14 mouse cellular contexts compared by ENCODE assay signal in genomic region chr6:89549157-89549556, GRCm38 (mm10).
"Had no signal": no experiment of that assay in that cellular context is flagged by ENCODE, and none has a peak within 500 bp of the region (broad histone marks: within the 10 kb centered on the region; RNA-seq: fewer than 3 reads in every experiment).

No protein-coding gene starts in this region.

- H3K36me3 ChIP-seq: kidney, embryonic 15.5 days; limb, embryonic 10.5 days; liver, embryonic 12.5 days; lung, embryonic 15.5 days; neural tube, embryonic 13.5 days had no signal

- H3K4me3 ChIP-seq: kidney, embryonic 15.5 days; left cerebral cortex, adult 2 months; limb, embryonic 10.5 days; liver, embryonic 12.5 days; lung, embryonic 15.5 days; neural tube, embryonic 13.5 days had no signal

- H3K4me1 ChIP-seq: limb, embryonic 10.5 days; liver, embryonic 12.5 days had no signal

- DNase-seq: kidney, adult 2 months; kidney, postnatal 14 days; lung, postnatal 14 days; midbrain, embryonic 14.5 days; retina, postnatal 1 day; right cerebral cortex, postnatal 14 days; thymus, postnatal 4 days had no signal

- ATAC-seq: intestine, embryonic 16.5 days; liver, embryonic 12.5 days had no signal

- H3K27ac ChIP-seq: kidney, embryonic 15.5 days; left cerebral cortex, adult 2 months; limb, embryonic 10.5 days; liver, embryonic 12.5 days; lung, embryonic 15.5 days; neural tube, embryonic 13.5 days had no signal

- H3K27me3 ChIP-seq: kidney, embryonic 15.5 days; liver, embryonic 12.5 days; lung, embryonic 15.5 days; neural tube, embryonic 13.5 days had no signal

- H3K9me3 ChIP-seq: kidney, embryonic 15.5 days; limb, embryonic 10.5 days; liver, embryonic 12.5 days; lung, embryonic 15.5 days; neural tube, embryonic 13.5 days had no signal

- H3K4me2 ChIP-seq: kidney, embryonic 15.5 days; liver, embryonic 12.5 days; lung, embryonic 15.5 days; neural tube, embryonic 13.5 days had no signal

- H3K9ac ChIP-seq: kidney, embryonic 15.5 days; liver, embryonic 12.5 days; lung, embryonic 15.5 days; neural tube, embryonic 13.5 days had no signal
